10 mouse cellular contexts compared by ENCODE assay signal in genomic region chr8:72137431-72137830, GRCm38 (mm10). TPM values are rescaled to one million over a fixed set of nuclear protein-coding genes. Genes with fewer than 3 reads are reported as not detected.
DNase-seq lines count a peak whose midpoint lies in the region; ATAC-seq and TF ChIP-seq lines count a peak whose summit lies in the region.
"Had no signal": no experiment of that assay in that cellular context is flagged by ENCODE, and none has a peak within 500 bp of the region (broad histone marks: within the 10 kb centered on the region; RNA-seq: fewer than 3 reads in every experiment).

No protein-coding gene starts in this region.

- H3K79me2 ChIP-seq in myocyte (ENCODE audit: control insufficient read depth, insufficient read depth) = peaks cover 65% of the 10 kb centered on the region

- no peaks in the 10 kb centered on the region for H3K9me3 ChIP-seq in forebrain, embryonic 11.5 days (ENCODE audit: control insufficient read depth, low read length)
- H3K9me3 ChIP-seq in forebrain, postnatal 0 days (ENCODE audit: low read length) = no peaks in the 10 kb centered on the region
- H3K9me3 ChIP-seq in lung, postnatal 0 days (ENCODE audit: low read length) = no peaks in the 10 kb centered on the region
- no peaks in the 10 kb centered on the region for H3K9me3 ChIP-seq in hindbrain, embryonic 15.5 days

- H3K4me2 ChIP-seq in forebrain, embryonic 11.5 days (ENCODE audit: low read depth, low read length, severe bottlenecking) = peak overlapping the region; percentile 89; the same call in 1 of the 2 replicates
- H3K4me2 ChIP-seq in forebrain, postnatal 0 days (ENCODE audit: low read depth) = no peak overlapping the region
- H3K4me2 ChIP-seq in lung, postnatal 0 days (replicated peaks; ENCODE audit: low read depth, low read length) = peak overlapping the region; percentile 75
- H3K4me2 ChIP-seq in hindbrain, embryonic 15.5 days = peak overlapping the region; percentile 76; the same call in 1 of the 2 replicates
- peak overlapping the region; percentile 93 for H3K4me2 ChIP-seq in myocyte (ENCODE audit: low read depth)

- no peak for TF ChIP-seq CTCF in forebrain, postnatal 0 days (IDR thresholded peaks at IDR 0.05; ENCODE audit: low read depth)
- no peak for TF ChIP-seq CTCF in lung, postnatal 0 days (IDR thresholded peaks at IDR 0.05)

- no peak for TF ChIP-seq EP300 in lung, postnatal 0 days (IDR thresholded peaks at IDR 0.05)

- H3K4me3 ChIP-seq in forebrain, embryonic 11.5 days (ENCODE audit: low read depth, low read length) = no peak overlapping the region
- H3K4me3 ChIP-seq in forebrain, postnatal 0 days (ENCODE audit: low read depth, low read length) = no peak overlapping the region
- peak overlapping the region; percentile 97 for H3K4me3 ChIP-seq in lung, postnatal 0 days (ENCODE audit: low read depth, low read length)
- no peak overlapping the region for H3K4me3 ChIP-seq in hindbrain, embryonic 15.5 days
- peak overlapping the region; percentile 90 for H3K4me3 ChIP-seq in myocyte

- no peak for DNase-seq in forebrain, embryonic 11.5 days (ENCODE audit: low spot score)
- DNase-seq in forebrain, postnatal 0 days = no peak
- no peak for DNase-seq in lung, postnatal 0 days (ENCODE audit: low spot score)
- DNase-seq in lung, adult 18-20 months = no peak
- no peak for DNase-seq in kidney, postnatal 4 days
- DNase-seq: cerebellum, adult 11-12 months had no signal

- no peak overlapping the region for H3K9ac ChIP-seq in forebrain, embryonic 11.5 days (ENCODE audit: low read length)
- H3K9ac ChIP-seq in forebrain, postnatal 0 days = no peak overlapping the region
- H3K9ac ChIP-seq in lung, postnatal 0 days (replicated peaks; ENCODE audit: low read depth) = no peak overlapping the region; the same call in 1 of the 2 replicates
- H3K9ac ChIP-seq in hindbrain, embryonic 15.5 days = no peak overlapping the region

- no peak overlapping the region for H3ac ChIP-seq in myocyte (ENCODE audit: control insufficient read depth, insufficient read length)

- ATAC-seq in forebrain, embryonic 11.5 days (replicated peaks; ENCODE audit: low FRiP score) = no peak
- no peak for ATAC-seq in forebrain, postnatal 0 days
- no peak for ATAC-seq in lung, postnatal 0 days
- ATAC-seq in hindbrain, embryonic 15.5 days (ENCODE audit: low FRiP score, low read depth) = no peak
- ATAC-seq in activated CD4-positive, CD25-positive, alpha-beta regulatory T cell, adult 4 months = no peak

- H3K4me1 ChIP-seq in forebrain, embryonic 11.5 days (replicated peaks; ENCODE audit: control insufficient read depth, insufficient read depth, low read length) = peaks cover 4% of the 10 kb centered on the region; the same call in 1 of the 2 replicates
- H3K4me1 ChIP-seq in forebrain, postnatal 0 days (ENCODE audit: insufficient read depth) = 0 out of 2 replicates have a peak, but pooled peaks cover 5% of the 10 kb centered on the region
- H3K4me1 ChIP-seq in lung, postnatal 0 days (ENCODE audit: insufficient read depth, low read depth, low read length) = peaks cover 8% of the 10 kb centered on the region; the same call in 1 of the 2 replicates
- peaks cover 18% of the 10 kb centered on the region for H3K4me1 ChIP-seq in hindbrain, embryonic 15.5 days (replicated peaks)

- no peak overlapping the region for H3K27ac ChIP-seq in forebrain, embryonic 11.5 days (ENCODE audit: low read depth, low read length)
- no peak overlapping the region; the same call in 1 of the 2 replicates for H3K27ac ChIP-seq in forebrain, postnatal 0 days (ENCODE audit: low read depth, low read length)
- peak overlapping the region; percentile 99; the same call in 1 of the 2 replicates for H3K27ac ChIP-seq in lung, postnatal 0 days (ENCODE audit: low read length)
- H3K27ac ChIP-seq in hindbrain, embryonic 15.5 days (replicated peaks) = peak overlapping the region; percentile 88; the same call in 1 of the 2 replicates

- no peaks in the 10 kb centered on the region for H3K27me3 ChIP-seq in forebrain, embryonic 11.5 days (ENCODE audit: control insufficient read depth, insufficient read depth, low read length)
- no peaks in the 10 kb centered on the region for H3K27me3 ChIP-seq in forebrain, postnatal 0 days (ENCODE audit: insufficient read depth, low read length)
- no peaks in the 10 kb centered on the region for H3K27me3 ChIP-seq in lung, postnatal 0 days (replicated peaks; ENCODE audit: insufficient read depth, low read length)
- H3K27me3 ChIP-seq in hindbrain, embryonic 15.5 days = no peaks in the 10 kb centered on the region
- no peaks in the 10 kb centered on the region for H3K27me3 ChIP-seq in myocyte (ENCODE audit: control insufficient read depth, insufficient read depth, insufficient read length)

- TF ChIP-seq POLR2A in myocyte (IDR thresholded peaks at IDR 0.05; ENCODE audit: insufficient read length, low read depth) = no peak

- H3K36me3 ChIP-seq in forebrain, embryonic 11.5 days (ENCODE audit: control insufficient read depth, insufficient read depth, low read length) = peaks cover 5% of the 10 kb centered on the region; the same call in 1 of the 2 replicates
- peaks cover 35% of the 10 kb centered on the region for H3K36me3 ChIP-seq in forebrain, postnatal 0 days (ENCODE audit: insufficient read depth)
- peaks cover 21% of the 10 kb centered on the region for H3K36me3 ChIP-seq in lung, postnatal 0 days (ENCODE audit: insufficient read depth, low read length)
- peaks cover 27% of the 10 kb centered on the region for H3K36me3 ChIP-seq in hindbrain, embryonic 15.5 days
- peaks cover 29% of the 10 kb centered on the region for H3K36me3 ChIP-seq in myocyte (ENCODE audit: control insufficient read depth, insufficient read depth)

- WGBS in forebrain, embryonic 11.5 days = 94% methylated on average over 2 of the region's 2 CpGs
- 81% methylated on average over 2 of the region's 2 CpGs for WGBS in forebrain, postnatal 0 days
- 78% methylated on average over 2 of the region's 2 CpGs for WGBS in lung, postnatal 0 days
- 95% methylated on average over 2 of the region's 2 CpGs for WGBS in hindbrain, embryonic 15.5 days

TF ChIP-seq in myocyte, 11 proteins besides CTCF, POLR2A, EP300 and RAD21 (continues in another document):
- TF ChIP-seq CEBPB (IDR thresholded peaks at IDR 0.05; ENCODE audit: insufficient read depth, poor library complexity, severe bottlenecking) (no peak), SRF (IDR thresholded peaks at IDR 0.05; ENCODE audit: control insufficient read depth, insufficient read length, low read depth) (no peak), POLR2AphosphoS2 (IDR thresholded peaks at IDR 0.05; ENCODE audit: insufficient read length, low read depth) (no peak), E2F4 (IDR thresholded peaks at IDR 0.05; ENCODE audit: insufficient read depth) (no peak)

RNA-seq across cellular contexts. Expression of gene Tpm4, which starts 2.7 kb away (rescaled TPM):
- polyA plus RNA-seq in forebrain, embryonic 11.5 days (2014; fragmentation: Nextera tagmentation; extraction: Ambion mirVana) = 539 and 557 TPM in 2 replicates
- total RNA-seq in forebrain, postnatal 0 days (2014; rRNA removed) = 139 and 141 TPM in 2 replicates
- 118 and 120 TPM in 2 replicates for polyA plus RNA-seq in forebrain, postnatal 0 days (2015; fragmentation: Nextera tagmentation; extraction: Ambion mirVana)
- polyA plus RNA-seq in lung, postnatal 0 days (2015; fragmentation: Nextera tagmentation; extraction: Ambion mirVana) = 585 and 648 TPM in 2 replicates
- 187 and 202 TPM in 2 replicates for polyA plus RNA-seq in hindbrain, embryonic 15.5 days (2015; fragmentation: Nextera tagmentation; extraction: Ambion mirVana)
- polyA plus RNA-seq in myocyte (2012; fragmentation: generic; extraction: Trizol) = 205 TPM
- 100 to 1,000 TPM; 291 to 296 TPM for polyA plus RNA-seq in activated CD4-positive, CD25-positive, alpha-beta regulatory T cell, adult 4 months (2017; shearing (Covaris generic))

RNA-seq across cellular contexts. Expression of gene Rab8a, which starts 23.6 kb away (rescaled TPM):
- polyA plus RNA-seq in forebrain, embryonic 11.5 days (2014; fragmentation: Nextera tagmentation; extraction: Ambion mirVana) = 90.5 and 110 TPM in 2 replicates
- 35.7 and 39.1 TPM in 2 replicates for total RNA-seq in forebrain, postnatal 0 days (2014; rRNA removed)
- 74.2 and 85.0 TPM in 2 replicates for polyA plus RNA-seq in forebrain, postnatal 0 days (2015; fragmentation: Nextera tagmentation; extraction: Ambion mirVana)
- 67.3 and 68.0 TPM in 2 replicates for polyA plus RNA-seq in lung, postnatal 0 days (2015; fragmentation: Nextera tagmentation; extraction: Ambion mirVana)
- 84.2 and 85.7 TPM in 2 replicates for polyA plus RNA-seq in hindbrain, embryonic 15.5 days (2015; fragmentation: Nextera tagmentation; extraction: Ambion mirVana)
- 84.3 TPM for polyA plus RNA-seq in myocyte (2012; fragmentation: generic; extraction: Trizol)
- polyA plus RNA-seq in activated CD4-positive, CD25-positive, alpha-beta regulatory T cell, adult 4 months (2017; shearing (Covaris generic)) = 100 to 1,000 TPM; 159 to 162 TPM

RNA-seq across cellular contexts. Expression of gene Olfr374, which starts 30.6 kb away (rescaled TPM):
- not detected in 2 replicates for polyA plus RNA-seq in forebrain, embryonic 11.5 days (2014; fragmentation: Nextera tagmentation; extraction: Ambion mirVana)
- total RNA-seq in forebrain, postnatal 0 days (2014; rRNA removed) = not detected in 2 replicates
- not detected in 2 replicates for polyA plus RNA-seq in forebrain, postnatal 0 days (2015; fragmentation: Nextera tagmentation; extraction: Ambion mirVana)
- not detected in 2 replicates for polyA plus RNA-seq in lung, postnatal 0 days (2015; fragmentation: Nextera tagmentation; extraction: Ambion mirVana)
- polyA plus RNA-seq in hindbrain, embryonic 15.5 days (2015; fragmentation: Nextera tagmentation; extraction: Ambion mirVana) = 0.07 TPM in 1 of 2 replicates, not detected in the other
- polyA plus RNA-seq in myocyte (2012; fragmentation: generic; extraction: Trizol) = not detected
- under 1 TPM in 1 of 2 experiments, not detected in 1; 0.20 TPM for polyA plus RNA-seq in activated CD4-positive, CD25-positive, alpha-beta regulatory T cell, adult 4 months (2017; shearing (Covaris generic))
- total RNA-seq: megakaryocyte-erythroid progenitor cell, adult 5-6 weeks had no signal

RNA-seq across cellular contexts. Expression of gene Hsh2d, which starts 52.0 kb away (rescaled TPM):
- not detected in 2 replicates for polyA plus RNA-seq in forebrain, embryonic 11.5 days (2014; fragmentation: Nextera tagmentation; extraction: Ambion mirVana)
- not detected in 2 replicates for total RNA-seq in forebrain, postnatal 0 days (2014; rRNA removed)
- not detected in 2 replicates for polyA plus RNA-seq in forebrain, postnatal 0 days (2015; fragmentation: Nextera tagmentation; extraction: Ambion mirVana)
- polyA plus RNA-seq in lung, postnatal 0 days (2015; fragmentation: Nextera tagmentation; extraction: Ambion mirVana) = 0.46 and 0.78 TPM in 2 replicates
- not detected in 2 replicates for polyA plus RNA-seq in hindbrain, embryonic 15.5 days (2015; fragmentation: Nextera tagmentation; extraction: Ambion mirVana)
- polyA plus RNA-seq in myocyte (2012; fragmentation: generic; extraction: Trizol) = not detected
- polyA plus RNA-seq in activated CD4-positive, CD25-positive, alpha-beta regulatory T cell, adult 4 months (2017; shearing (Covaris generic)) = 10 to 100 TPM; 22.2 to 29.1 TPM

RNA-seq across cellular contexts. Expression of gene Olfr373, which starts 54.5 kb away (rescaled TPM):
- polyA plus RNA-seq in forebrain, embryonic 11.5 days (2014; fragmentation: Nextera tagmentation; extraction: Ambion mirVana) = not detected in 2 replicates
- total RNA-seq in forebrain, postnatal 0 days (2014; rRNA removed) = not detected in 2 replicates
- polyA plus RNA-seq in forebrain, postnatal 0 days (2015; fragmentation: Nextera tagmentation; extraction: Ambion mirVana) = not detected in 2 replicates
- not detected in 2 replicates for polyA plus RNA-seq in lung, postnatal 0 days (2015; fragmentation: Nextera tagmentation; extraction: Ambion mirVana)
- not detected in 2 replicates for polyA plus RNA-seq in hindbrain, embryonic 15.5 days (2015; fragmentation: Nextera tagmentation; extraction: Ambion mirVana)
- polyA plus RNA-seq in myocyte (2012; fragmentation: generic; extraction: Trizol) = not detected
- polyA plus RNA-seq in activated CD4-positive, CD25-positive, alpha-beta regulatory T cell, adult 4 months (2017; shearing (Covaris generic)) = under 1 TPM in 1 of 2 experiments, not detected in 1; 0.20 TPM
- total RNA-seq: megakaryocyte-erythroid progenitor cell, adult 5-6 weeks had no signal

Comparison
In these comparisons a context has a peak if more than half of its experiments do, and no peak if none do; other contexts are left out.
1. H3K27ac ChIP-seq: peak in lung, postnatal 0 days (single experiment) and hindbrain, embryonic 15.5 days (single experiment); none in forebrain, embryonic 11.5 days (single experiment) and forebrain, postnatal 0 days (single experiment).
2. H3K4me3 ChIP-seq: peak in lung, postnatal 0 days (single experiment) and myocyte (single experiment); none in forebrain, embryonic 11.5 days (single experiment), forebrain, postnatal 0 days (single experiment) and hindbrain, embryonic 15.5 days (single experiment).